Mouse (Mus musculus) limb, embryonic 15.5 days (tissue): ENCODE measurements around the gene Mcl1. TPM values are rescaled to one million over a fixed set of nuclear protein-coding genes. Genes with fewer than 3 reads are reported as not detected.
"Not testable (repeated sequence)": the region's sequence is repeated elsewhere in the genome, so short reads cannot be mapped to it uniquely, and the experiment has no call there.

ENCODE experiments used
- ATAC-seq: fragments of 200-750 bp; cut with Nextera tagmentation; 2 replicates; pipeline ENCODE4 v1.8.0; 2017; ENCODE audit warnings: low read depth, moderate TSS enrichment; ENCODE audit not compliant: insufficient number of reproducible peaks, low FRiP score, low TSS enrichment
- H3K27ac ChIP-seq: fragments of 300-500 bp; sonication (generic); 2 replicates; pipeline ENCODE4 v1.5.1; 2015; ENCODE audit warnings: moderate library complexity, mild to moderate bottlenecking, inconsistent platforms
- H3K27me3 ChIP-seq: fragments of 300-500 bp; sonication (generic); 2 replicates; pipeline ENCODE4 v1.6.1; 2015; ENCODE audit warnings: inconsistent platforms
- H3K36me3 ChIP-seq: fragments of 300-500 bp; sonication (generic); 2 replicates; pipeline ENCODE4 v1.6.1; 2015; ENCODE audit warnings: inconsistent platforms
- H3K4me1 ChIP-seq: fragments of 300-500 bp; sonication (generic); 2 replicates; pipeline ENCODE4 v1.6.1; 2015; ENCODE audit warnings: inconsistent platforms
- H3K4me2 ChIP-seq: fragments of 300-500 bp; sonication (generic); 2 replicates; pipeline ENCODE4 v1.6.1; 2015; ENCODE audit warnings: mild to moderate bottlenecking, inconsistent platforms
- H3K4me3 ChIP-seq: fragments of 300-500 bp; sonication (generic); 2 replicates; pipeline ENCODE4 v1.5.1; 2015; ENCODE audit warnings: mild to moderate bottlenecking, inconsistent platforms
- H3K9ac ChIP-seq: fragments of 300-500 bp; sonication (generic); 2 replicates; pipeline ENCODE4 v1.6.1; 2015; ENCODE audit warnings: inconsistent platforms
- H3K9me3 ChIP-seq: fragments of 300-500 bp; sonication (generic); 2 replicates; pipeline ENCODE4 v1.6.1; 2016; ENCODE audit warnings: inconsistent platforms
- WGBS: fragments of 180-500 bp; shearing (Covaris S2); methylation state at CpG from one replicate; pipeline ENCODE4 v1.1.7; 2015; 5-methylcytosine and 5-hydroxymethylcytosine counted together
- polyA plus RNA-seq: library from polyadenylated mRNA; unstranded; fragments of >200 nt; fragmentation: Nextera tagmentation; extraction: Ambion mirVana; gene quantifications from 2 replicates; pipeline ENCODE4 v1.2.1, GENCODE M21; 2015

The Mcl1 gene
- polyA plus RNA-seq = 35.2 and 46.1 TPM in 2 replicates

GRCm38 (mm10) chr3:95658236-95658867 is at the start of gene Mcl1:
Gene Mcl1 (plus strand): TSS chr3:95658788.
- WGBS = under 1% methylated on average over 43 of the region's 43 CpGs
- Histone ChIP-seq H3K27ac (peak within 1 kb of the TSS; percentile 99), H3K9ac (peak within 1 kb of the TSS; percentile 99), H3K27me3 (no peaks in the 10 kb centered on the region), H3K4me1 (peaks cover 37% of the 10 kb centered on the region), H3K9me3 (no peaks in the 10 kb centered on the region), H3K4me3 (peak within 1 kb of the TSS; percentile 95), H3K36me3 (peaks cover 19% of the 10 kb centered on the region), H3K4me2 (peak within 1 kb of the TSS; percentile 62)
- peak; percentile 94 for ATAC-seq

GRCm38 (mm10) chr3:95609195-95609594 is 49.4 kb upstream of the Mcl1 start:
- no peak overlapping the region for H3K4me2 ChIP-seq
- H3K36me3 ChIP-seq = peaks cover 33% of the 10 kb centered on the region
- H3K9ac ChIP-seq = no peak overlapping the region
- H3K9me3 ChIP-seq = no peaks in the 10 kb centered on the region
- H3K27ac ChIP-seq = no peak overlapping the region
- H3K4me3 ChIP-seq = no peak overlapping the region
- H3K27me3 ChIP-seq = no peaks in the 10 kb centered on the region
- H3K4me1 ChIP-seq = no peaks in the 10 kb centered on the region
- ATAC-seq = no peak
- 74% methylated on average over 3 of the region's 3 CpGs for WGBS

GRCm38 (mm10) chr3:95613996-95614395 is 44.6 kb upstream of the Mcl1 start:
- no peak for ATAC-seq
- Histone ChIP-seq H3K27ac (no peak overlapping the region), H3K9me3 (no peaks in the 10 kb centered on the region), H3K4me2 (no peak overlapping the region), H3K27me3 (no peaks in the 10 kb centered on the region), H3K9ac (no peak overlapping the region), H3K4me3 (no peak overlapping the region), H3K4me1 (no peaks in the 10 kb centered on the region), H3K36me3 (peaks cover 44% of the 10 kb centered on the region)
- WGBS = 95% methylated on average over 1 of the region's 1 CpGs

GRCm38 (mm10) chr3:95618511-95618910 is 40.1 kb upstream of the Mcl1 start:
- Histone ChIP-seq H3K27me3 (no peaks in the 10 kb centered on the region), H3K36me3 (peaks cover 43% of the 10 kb centered on the region), H3K9me3 (no peaks in the 10 kb centered on the region), H3K4me3 (no peak overlapping the region), H3K4me2 (no peak overlapping the region), H3K4me1 (peaks cover 1% of the 10 kb centered on the region; the same call in 1 of the 2 replicates), H3K9ac (no peak overlapping the region), H3K27ac (no peak overlapping the region)
- ATAC-seq = no peak
- 79% methylated on average over 1 of the region's 1 CpGs for WGBS

GRCm38 (mm10) chr3:95621241-95621640 is 37.3 kb upstream of the Mcl1 start:
- Histone ChIP-seq H3K9ac (no peak overlapping the region), H3K27me3 (no peaks in the 10 kb centered on the region), H3K4me1 (peaks cover 9% of the 10 kb centered on the region), H3K4me3 (no peak overlapping the region), H3K36me3 (peaks cover 36% of the 10 kb centered on the region), H3K27ac (no peak overlapping the region), H3K4me2 (no peak overlapping the region), H3K9me3 (no peaks in the 10 kb centered on the region)
- WGBS = 79% methylated on average over 1 of the region's 1 CpGs
- no peak for ATAC-seq

- ATAC-seq, H3K27ac ChIP-seq, H3K27me3 ChIP-seq, H3K9ac ChIP-seq, H3K4me1 ChIP-seq, H3K4me2 ChIP-seq, H3K9me3 ChIP-seq, H3K4me3 ChIP-seq: not testable (repeated sequence)
- 93% methylated on average over 20 of the region's 20 CpGs for WGBS
- peaks cover 30% of the 10 kb centered on the region for H3K36me3 ChIP-seq
Measured at GRCm38 (mm10) chr3:95622421-95622820, 36.2 kb upstream of the Mcl1 start.

- Histone ChIP-seq H3K36me3 (peaks cover 32% of the 10 kb centered on the region), H3K4me1 (peaks cover 9% of the 10 kb centered on the region), H3K4me2 (no peak overlapping the region), H3K27me3 (no peaks in the 10 kb centered on the region), H3K9me3 (no peaks in the 10 kb centered on the region), H3K27ac (peak overlapping the region; percentile 89; the same call in 1 of the 2 replicates), H3K4me3 (no peak overlapping the region), H3K9ac (no peak overlapping the region)
- ATAC-seq = no peak
- WGBS = 54% methylated on average over 2 of the region's 2 CpGs
Measured at GRCm38 (mm10) chr3:95623551-95623950, 35.0 kb upstream of the Mcl1 start.

GRCm38 (mm10) chr3:95623991-95624515 is 34.5 kb upstream of the Mcl1 start:
- ATAC-seq, H3K4me1 ChIP-seq, H3K9me3 ChIP-seq, H3K27me3 ChIP-seq: not testable (repeated sequence)
- peak overlapping the region; percentile 47; the same call in 1 of the 2 replicates for H3K9ac ChIP-seq
- 57% methylated on average over 5 of the region's 5 CpGs for WGBS
- H3K27ac ChIP-seq = peak overlapping the region; percentile 89
- peaks cover 34% of the 10 kb centered on the region for H3K36me3 ChIP-seq
- H3K4me3 ChIP-seq = peak overlapping the region; percentile 72
- peak overlapping the region; percentile 44 for H3K4me2 ChIP-seq

GRCm38 (mm10) chr3:95624628-95625503 is 33.7 kb upstream of the Mcl1 start, which contains the start of gene Ensa:
Gene Ensa (plus strand): TSS chr3:95624993.
- Histone ChIP-seq H3K9me3 (no peaks in the 10 kb centered on the region), H3K27me3 (no peaks in the 10 kb centered on the region), H3K4me1 (peaks cover 9% of the 10 kb centered on the region), H3K4me3 (peak within 1 kb of the TSS; percentile 72), H3K27ac (peak within 1 kb of the TSS; percentile 91), H3K36me3 (peaks cover 38% of the 10 kb centered on the region), H3K9ac (peak within 1 kb of the TSS; percentile 47), H3K4me2 (peak within 1 kb of the TSS; percentile 65)
- WGBS = under 1% methylated on average over 44 of the region's 44 CpGs
- ATAC-seq = peak; percentile 99

GRCm38 (mm10) chr3:95627763-95628162 is 30.8 kb upstream of the Mcl1 start:
- H3K4me1 ChIP-seq = peaks cover 9% of the 10 kb centered on the region
- no peak overlapping the region for H3K4me2 ChIP-seq
- WGBS = 87% methylated on average over 5 of the region's 5 CpGs
- no peak overlapping the region for H3K4me3 ChIP-seq
- H3K9me3 ChIP-seq = no peaks in the 10 kb centered on the region
- no peak overlapping the region for H3K9ac ChIP-seq
- H3K36me3 ChIP-seq = peaks cover 58% of the 10 kb centered on the region
- ATAC-seq = no peak
- no peak overlapping the region for H3K27ac ChIP-seq
- no peaks in the 10 kb centered on the region for H3K27me3 ChIP-seq

GRCm38 (mm10) chr3:95629755-95630154 is 28.8 kb upstream of the Mcl1 start:
- WGBS = 79% methylated on average over 4 of the region's 4 CpGs
- no peak for ATAC-seq
- no peak overlapping the region for H3K4me2 ChIP-seq
- H3K9ac ChIP-seq = no peak overlapping the region
- H3K36me3 ChIP-seq = peaks cover 72% of the 10 kb centered on the region
- no peaks in the 10 kb centered on the region for H3K27me3 ChIP-seq
- no peak overlapping the region for H3K4me3 ChIP-seq
- no peaks in the 10 kb centered on the region for H3K9me3 ChIP-seq
- H3K27ac ChIP-seq = no peak overlapping the region
- H3K4me1 ChIP-seq = peaks cover 3% of the 10 kb centered on the region

GRCm38 (mm10) chr3:95630856-95631255 is 27.7 kb upstream of the Mcl1 start:
- peaks cover 83% of the 10 kb centered on the region for H3K36me3 ChIP-seq
- no peak overlapping the region for H3K9ac ChIP-seq
- no peaks in the 10 kb centered on the region for H3K27me3 ChIP-seq
- H3K4me2 ChIP-seq = no peak overlapping the region
- H3K9me3 ChIP-seq = no peaks in the 10 kb centered on the region
- WGBS = 82% methylated on average over 3 of the region's 3 CpGs
- no peaks in the 10 kb centered on the region; the same call in 1 of the 2 replicates for H3K4me1 ChIP-seq
- H3K4me3 ChIP-seq = no peak overlapping the region
- no peak overlapping the region for H3K27ac ChIP-seq
- no peak for ATAC-seq
